Mouse (Mus musculus) neural tube, embryonic 13.5 days (tissue): ENCODE data around the gene Chst13. TPM values are rescaled to one million over a fixed set of nuclear protein-coding genes. Genes with fewer than 3 reads are reported as not detected.

Experiments used
- ATAC-seq: fragments of 200-750 bp; cut with Nextera tagmentation; 2 replicates; pipeline ENCODE4 v1.8.0; 2017; ENCODE audit warnings: low read depth, mild to moderate bottlenecking, moderate TSS enrichment, moderate library complexity
- H3K27ac ChIP-seq: fragments of 300-500 bp; sonication (generic); replicated peaks from 2 replicates; pipeline ENCODE4 v1.5.1; 2015; ENCODE audit warnings: moderate library complexity, mild to moderate bottlenecking, inconsistent platforms
- H3K27me3 ChIP-seq: fragments of 300-500 bp; sonication (generic); 2 replicates; pipeline ENCODE4 v1.6.1; 2015; ENCODE audit warnings: mild to moderate bottlenecking, inconsistent platforms
- H3K36me3 ChIP-seq: fragments of 300-500 bp; sonication (generic); 2 replicates; pipeline ENCODE4 v1.6.1; 2015; ENCODE audit warnings: mild to moderate bottlenecking, inconsistent platforms
- H3K4me1 ChIP-seq: fragments of 300-500 bp; sonication (generic); replicated peaks from 2 replicates; pipeline ENCODE4 v1.6.1; 2015; ENCODE audit warnings: inconsistent platforms
- H3K4me2 ChIP-seq: fragments of 300-500 bp; sonication (generic); 2 replicates; pipeline ENCODE4 v1.6.1; 2015; ENCODE audit warnings: inconsistent platforms, mild to moderate bottlenecking, moderate library complexity
- H3K4me3 ChIP-seq: fragments of 300-500 bp; sonication (generic); 2 replicates; pipeline ENCODE4 v1.5.1; 2015; ENCODE audit warnings: mild to moderate bottlenecking, inconsistent platforms
- H3K9ac ChIP-seq: fragments of 300-500 bp; sonication (generic); 2 replicates; pipeline ENCODE4 v1.6.1; 2015; ENCODE audit warnings: moderate library complexity, mild to moderate bottlenecking, inconsistent platforms
- H3K9me3 ChIP-seq: fragments of 300-500 bp; sonication (generic); 2 replicates; pipeline ENCODE4 v1.6.1; 2016; ENCODE audit warnings: inconsistent platforms
- WGBS: fragments of 180-500 bp; shearing (Covaris S2); methylation state at CpG from one replicate; pipeline ENCODE4 v1.1.7; 2015; 5-methylcytosine and 5-hydroxymethylcytosine counted together
- polyA plus RNA-seq: library from polyadenylated mRNA; unstranded; fragments of >200 nt; fragmentation: Nextera tagmentation; extraction: Ambion mirVana; gene quantifications from 2 replicates; pipeline ENCODE4 v1.2.1, GENCODE M21; 2015

The Chst13 gene
- polyA plus RNA-seq, 1 experiment from 2014 or later: 0.27 TPM

- Histone ChIP-seq H3K27me3 (no peaks in the 10 kb centered on the region), H3K4me1 (no peaks in the 10 kb centered on the region), H3K9ac (no peak overlapping the region), H3K36me3 (no peaks in the 10 kb centered on the region), H3K27ac (no peak overlapping the region), H3K4me3 (no peak overlapping the region), H3K9me3 (no peaks in the 10 kb centered on the region), H3K4me2 (no peak overlapping the region)
- 82% methylated on average over 4 of the region's 4 CpGs for WGBS
- no peak for ATAC-seq
Measured at GRCm38 (mm10) chr6:90347183-90347582, 22.2 kb upstream of the Chst13 start.

DNA sequence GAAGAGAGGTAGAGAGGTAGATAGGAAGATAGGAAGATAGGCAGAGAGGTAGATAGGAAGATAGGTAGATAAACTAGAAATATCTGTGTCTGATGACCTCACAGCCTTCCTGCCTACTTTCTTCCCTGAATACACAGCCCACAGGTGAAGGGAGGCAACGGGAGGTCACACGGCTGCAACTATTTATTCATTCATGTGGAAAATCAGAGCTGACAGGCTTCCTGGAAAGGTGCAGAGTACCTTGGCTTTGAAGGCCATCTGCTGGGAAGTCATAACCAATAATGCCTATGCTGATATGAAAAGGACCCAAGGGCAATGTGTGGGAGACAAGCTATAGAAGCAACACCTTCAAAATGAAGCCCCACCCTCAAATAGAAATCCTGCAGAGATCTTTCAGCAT, 17.4 kb upstream of the Chst13 start:
- no peak for ATAC-seq

GRCm38 (mm10) chr6:90334244-90334643, 9.3 kb upstream of the Chst13 start:
- Histone ChIP-seq H3K27me3 (no peaks in the 10 kb centered on the region), H3K9ac (no peak overlapping the region), H3K27ac (no peak overlapping the region), H3K9me3 (no peaks in the 10 kb centered on the region), H3K36me3 (no peaks in the 10 kb centered on the region), H3K4me2 (no peak overlapping the region), H3K4me1 (no peaks in the 10 kb centered on the region; the same call in 1 of the 2 replicates), H3K4me3 (no peak overlapping the region)
- 87% methylated on average over 3 of the region's 3 CpGs for WGBS
- no peak for ATAC-seq

More for the DNA sequence above, 17.4 kb upstream of the Chst13 start:
- H3K27me3 ChIP-seq: no peaks in the 10 kb centered on the region
- no peaks in the 10 kb centered on the region for H3K36me3 ChIP-seq
- no peak overlapping the region for H3K9ac ChIP-seq
- no peaks in the 10 kb centered on the region for H3K4me1 ChIP-seq
- H3K4me3 ChIP-seq: no peak overlapping the region
- 78% methylated on average over 2 of the region's 2 CpGs for WGBS
- no peak overlapping the region for H3K4me2 ChIP-seq
- H3K27ac ChIP-seq: no peak overlapping the region
- H3K9me3 ChIP-seq: no peaks in the 10 kb centered on the region

GRCm38 (mm10) chr6:90332561-90333425, 7.8 kb upstream of the Chst13 start, which contains the start of gene Uroc1:
TSS of gene Uroc1 (plus strand) at chr6:90333284.
- 82% methylated on average over 7 of the region's 7 CpGs for WGBS
- Histone ChIP-seq H3K36me3 (no peaks in the 10 kb centered on the region), H3K4me2 (no peak within 1 kb of the TSS), H3K9ac (no peak within 1 kb of the TSS), H3K27ac (no peak within 1 kb of the TSS), H3K4me1 (no peaks in the 10 kb centered on the region; the same call in 1 of the 2 replicates), H3K4me3 (no peak within 1 kb of the TSS), H3K9me3 (no peaks in the 10 kb centered on the region), H3K27me3 (no peaks in the 10 kb centered on the region)
- no peak for ATAC-seq

GRCm38 (mm10) chr6:90329953-90330352, 5.0 kb upstream of the Chst13 start:
- H3K4me2 ChIP-seq: no peak overlapping the region
- 44% methylated on average over 1 of the region's 1 CpGs for WGBS
- H3K4me1 ChIP-seq: peaks cover 4% of the 10 kb centered on the region
- no peaks in the 10 kb centered on the region for H3K36me3 ChIP-seq
- peak; percentile 49 for ATAC-seq
- H3K9me3 ChIP-seq: no peaks in the 10 kb centered on the region
- H3K27ac ChIP-seq: no peak overlapping the region
- H3K4me3 ChIP-seq: no peak overlapping the region
- peaks cover 10% of the 10 kb centered on the region for H3K27me3 ChIP-seq
- H3K9ac ChIP-seq: no peak overlapping the region

DNA sequence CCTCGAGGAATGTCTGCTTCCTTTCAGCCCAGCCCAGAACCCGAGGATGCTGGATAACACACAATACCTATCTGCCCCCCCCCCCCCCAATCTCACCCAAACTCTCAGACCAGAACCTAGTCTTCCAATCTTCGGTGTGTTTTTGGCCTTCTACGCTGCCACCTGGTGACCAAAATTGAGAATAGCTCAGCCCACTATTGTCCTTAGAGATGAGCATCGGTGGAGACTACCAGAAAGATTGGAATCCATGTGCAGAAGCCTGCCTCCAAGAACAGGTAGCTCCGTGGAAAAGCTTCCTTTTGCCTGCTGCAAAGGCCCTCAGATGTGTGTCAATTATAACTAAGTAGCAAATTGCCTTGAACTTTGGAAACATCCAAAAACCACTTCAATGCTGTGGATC, 2.7 kb upstream of the Chst13 start:
- Histone ChIP-seq H3K9me3 (no peaks in the 10 kb centered on the region), H3K4me1 (peaks cover 8% of the 10 kb centered on the region), H3K4me2 (no peak overlapping the region), H3K4me3 (no peak overlapping the region), H3K27ac (no peak overlapping the region), H3K36me3 (no peaks in the 10 kb centered on the region), H3K9ac (no peak overlapping the region), H3K27me3 (peaks cover 20% of the 10 kb centered on the region)
- 32% methylated on average over 6 of the region's 6 CpGs for whole genome bisulfite sequencing
- no peak for ATAC-seq

GRCm38 (mm10) chr6:90324463-90324862, 522 bp downstream of the Chst13 start:
- no peak overlapping the region for H3K27ac ChIP-seq
- no peak overlapping the region for H3K9ac ChIP-seq
- peaks cover 20% of the 10 kb centered on the region for H3K27me3 ChIP-seq
- H3K4me2 ChIP-seq: no peak overlapping the region
- no peaks in the 10 kb centered on the region for H3K9me3 ChIP-seq
- WGBS: 82% methylated on average over 3 of the region's 3 CpGs
- H3K4me1 ChIP-seq: peaks cover 8% of the 10 kb centered on the region
- H3K36me3 ChIP-seq: no peaks in the 10 kb centered on the region
- ATAC-seq: no peak
- H3K4me3 ChIP-seq: no peak overlapping the region

DNA sequence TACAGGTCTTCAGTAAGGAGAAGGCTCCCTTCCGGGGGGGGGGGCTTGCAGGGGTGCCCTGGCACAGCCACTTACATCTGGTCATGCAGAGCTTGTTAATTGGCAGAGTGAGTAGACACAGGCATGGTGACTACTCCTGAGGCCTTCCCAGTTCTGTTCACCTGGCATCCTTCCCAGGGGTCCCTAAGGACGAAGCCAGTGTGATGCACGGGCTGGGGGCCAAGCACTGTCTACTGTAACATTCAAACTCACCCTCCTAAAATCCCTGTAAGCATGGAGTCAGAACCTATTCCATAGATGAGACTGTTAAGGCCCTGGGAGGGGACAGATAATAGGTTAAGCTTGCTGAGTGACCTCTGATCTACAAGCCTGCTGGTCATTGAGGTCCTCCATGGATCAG, 959 bp downstream of the Chst13 start:
- no peaks in the 10 kb centered on the region for H3K36me3 ChIP-seq
- H3K9me3 ChIP-seq: no peaks in the 10 kb centered on the region
- H3K27me3 ChIP-seq: peaks cover 20% of the 10 kb centered on the region
- H3K9ac ChIP-seq: no peak overlapping the region
- no peak overlapping the region for H3K4me3 ChIP-seq
- peaks cover 8% of the 10 kb centered on the region for H3K4me1 ChIP-seq
- H3K4me2 ChIP-seq: no peak overlapping the region
- no peak overlapping the region for H3K27ac ChIP-seq
- 90% methylated on average over 3 of the region's 3 CpGs for WGBS
- no peak for ATAC-seq

- peaks cover 8% of the 10 kb centered on the region for H3K4me1 ChIP-seq
- H3K9ac ChIP-seq: no peak overlapping the region
- H3K4me3 ChIP-seq: no peak overlapping the region
- no peak overlapping the region for H3K4me2 ChIP-seq
- no peak overlapping the region for H3K27ac ChIP-seq
- no peaks in the 10 kb centered on the region for H3K9me3 ChIP-seq
- WGBS: 60% methylated on average over 4 of the region's 4 CpGs
- ATAC-seq: no peak
- peaks cover 20% of the 10 kb centered on the region for H3K27me3 ChIP-seq
- no peaks in the 10 kb centered on the region for H3K36me3 ChIP-seq
Measured at GRCm38 (mm10) chr6:90321811-90322210, 3.2 kb downstream of the Chst13 start.

GRCm38 (mm10) chr6:90320429-90320828, 4.6 kb downstream of the Chst13 start:
- Histone ChIP-seq H3K4me1 (peaks cover 8% of the 10 kb centered on the region), H3K27me3 (peaks cover 14% of the 10 kb centered on the region), H3K4me2 (no peak overlapping the region), H3K9me3 (no peaks in the 10 kb centered on the region), H3K4me3 (no peak overlapping the region), H3K9ac (no peak overlapping the region), H3K27ac (no peak overlapping the region), H3K36me3 (no peaks in the 10 kb centered on the region)
- ATAC-seq: no peak
- WGBS: 89% methylated on average over 5 of the region's 5 CpGs

DNA sequence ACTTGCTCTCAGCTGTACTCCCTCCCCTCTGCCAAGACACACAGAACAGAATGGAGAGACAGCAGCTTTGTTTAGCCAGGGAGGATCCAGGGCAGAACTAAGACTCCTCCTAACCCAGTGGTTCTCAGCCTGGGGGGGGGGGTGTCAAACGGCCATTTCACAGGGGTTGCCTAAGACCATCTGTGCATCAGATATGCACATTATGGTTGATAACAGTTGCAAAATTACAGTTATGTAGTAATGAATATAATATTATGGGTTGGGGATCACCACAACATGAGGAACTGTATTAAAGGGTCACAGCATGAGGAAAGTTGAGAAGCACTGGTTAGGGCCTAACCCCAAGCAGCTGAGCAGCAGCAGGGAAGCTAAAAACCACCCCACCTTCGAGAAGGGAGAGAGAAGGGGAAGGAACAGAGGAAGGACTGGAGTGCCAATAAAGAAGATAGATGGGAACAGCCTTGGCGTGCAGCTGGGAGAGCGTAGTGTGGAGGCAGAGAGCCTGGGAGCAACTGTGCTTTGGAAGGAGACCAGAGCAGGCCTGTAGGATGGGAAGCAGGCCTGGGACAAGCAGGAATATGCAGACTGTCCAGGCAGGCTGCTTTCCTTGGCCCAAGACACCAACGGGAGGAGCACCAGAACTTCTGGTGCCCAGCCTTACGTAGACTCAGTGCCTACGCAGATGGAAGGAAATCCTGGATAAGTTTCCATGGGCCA, 5.4 kb downstream of the Chst13 start:
- ATAC-seq: no peak
- 77% methylated on average over 7 of the region's 7 CpGs for WGBS
- no peak overlapping the region for H3K9ac ChIP-seq

GRCm38 (mm10) chr6:90319019-90319418, 6.0 kb downstream of the Chst13 start:
- H3K27me3 ChIP-seq: 0 out of 2 replicates have a peak, but pooled peaks cover under 1% of the 10 kb centered on the region
- no peak overlapping the region for H3K27ac ChIP-seq
- no peak for ATAC-seq
- no peak overlapping the region for H3K4me3 ChIP-seq
- H3K4me2 ChIP-seq: no peak overlapping the region
- H3K36me3 ChIP-seq: no peaks in the 10 kb centered on the region
- H3K9me3 ChIP-seq: no peaks in the 10 kb centered on the region
- 96% methylated on average over 2 of the region's 2 CpGs for WGBS
- no peaks in the 10 kb centered on the region for H3K4me1 ChIP-seq
- no peak overlapping the region for H3K9ac ChIP-seq

More for the DNA sequence above, 5.4 kb downstream of the Chst13 start:
- H3K36me3 ChIP-seq: no peaks in the 10 kb centered on the region
- no peaks in the 10 kb centered on the region for H3K9me3 ChIP-seq
- no peak overlapping the region for H3K4me2 ChIP-seq
- no peak overlapping the region for H3K27ac ChIP-seq
- H3K4me1 ChIP-seq: peaks cover 1% of the 10 kb centered on the region; the same call in 1 of the 2 replicates
- peaks cover 6% of the 10 kb centered on the region for H3K27me3 ChIP-seq
- H3K4me3 ChIP-seq: no peak overlapping the region
